Mouse (Mus musculus): ENCODE measurements around the gene Bag6.

DNA sequence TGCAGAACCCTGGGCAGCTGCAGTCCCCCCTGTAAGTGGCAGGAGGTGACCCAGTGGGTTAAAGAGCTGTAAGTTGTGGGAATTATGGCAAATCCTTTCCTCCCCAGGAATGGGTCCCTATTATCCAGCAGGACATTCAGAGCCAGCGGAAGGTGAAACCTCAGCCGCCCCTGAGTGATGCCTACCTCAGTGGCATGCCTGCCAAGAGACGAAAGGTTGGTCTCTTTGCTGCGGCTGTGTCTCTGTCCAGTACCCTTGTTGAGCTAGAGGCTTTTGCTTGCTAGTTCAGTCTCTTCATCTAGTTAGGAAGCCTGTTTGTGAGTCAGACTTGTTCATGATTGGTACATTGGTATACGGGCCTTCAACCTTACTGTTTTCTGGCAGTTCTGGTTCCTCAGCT is 11.2 kb downstream of the Bag6 start:
- TF ChIP-seq CTCF (IDR thresholded peaks at IDR 0.05) (no peak), EP300 (IDR thresholded peaks at IDR 0.05; ENCODE audit: insufficient read depth, low read depth, low read length) (no peak)
